Mouse (Mus musculus) heart, adult 18-20 months (tissue): ENCODE measurements at regions not wholly inside any gene's neighbourhood (a gene's known extent, or its start where the extent isn't known, plus 50 kb on each side); places are given as distances from the start of the nearest gene placed in this dataset.
A peak's percentile ranks its signal among the peaks of the same experiment; 100 is the strongest.

Experiments used
- DNase-seq, 2 experiments: peaks; one replicate each; pipeline ENCODE4 v3.0.0; 2021 to 2022; ENCODE audit warnings: mixed read lengths in 1 of 2

DNA sequence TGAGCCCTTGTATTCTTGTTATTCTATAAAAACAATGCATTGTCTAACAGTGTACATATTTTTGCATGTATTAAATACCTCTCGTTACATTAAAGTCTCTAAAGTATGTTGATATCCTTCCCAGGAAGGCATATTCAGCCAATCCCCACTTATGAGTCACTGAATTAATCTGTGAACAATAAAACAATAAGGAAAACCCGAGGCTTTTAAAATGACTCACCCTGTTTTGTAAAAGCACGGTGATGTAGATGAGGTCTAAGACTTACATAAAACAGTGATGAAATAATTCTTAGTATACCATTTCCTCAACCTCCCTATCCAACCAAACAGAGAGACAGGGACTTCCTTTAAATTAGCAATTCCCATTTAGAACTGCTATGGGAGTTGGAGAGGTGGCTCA is 95.8 kb downstream of the Asb7 start:
- DNase-seq: no peak

DNA sequence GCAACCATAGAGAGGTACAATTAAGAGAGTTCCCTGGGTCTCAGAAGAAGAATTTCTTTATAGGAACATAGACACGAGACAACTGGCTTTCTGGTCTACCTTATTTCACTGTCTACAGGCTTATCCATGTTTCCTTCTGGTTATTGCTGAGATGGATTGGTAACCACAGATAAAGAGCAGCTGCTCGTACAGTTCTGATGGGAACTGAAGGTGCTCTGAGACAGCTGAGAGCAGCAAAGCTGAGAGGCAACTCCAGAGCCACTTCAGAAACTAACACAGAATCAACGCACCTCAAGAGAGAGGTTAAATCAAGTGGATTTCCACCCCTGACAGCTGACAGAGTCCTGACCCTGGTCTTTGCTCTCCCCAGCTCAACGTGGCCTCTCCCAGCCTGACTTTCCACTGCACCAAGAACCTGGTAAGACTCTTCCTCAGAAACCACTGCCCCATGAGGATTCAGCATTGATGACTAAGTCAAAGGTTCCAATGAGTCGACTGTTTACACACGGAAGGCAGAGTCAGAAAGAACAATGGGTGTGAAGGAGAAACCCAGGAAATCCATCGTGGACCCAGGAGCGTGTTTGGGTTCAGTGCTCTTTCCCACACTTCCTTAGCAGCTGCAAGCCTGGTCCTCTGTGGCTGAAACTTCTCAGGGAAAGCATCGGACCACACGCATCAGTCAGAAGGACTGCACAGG is 97.7 kb downstream of the Asb7 start:
- no peak for DNase-seq

DNA sequence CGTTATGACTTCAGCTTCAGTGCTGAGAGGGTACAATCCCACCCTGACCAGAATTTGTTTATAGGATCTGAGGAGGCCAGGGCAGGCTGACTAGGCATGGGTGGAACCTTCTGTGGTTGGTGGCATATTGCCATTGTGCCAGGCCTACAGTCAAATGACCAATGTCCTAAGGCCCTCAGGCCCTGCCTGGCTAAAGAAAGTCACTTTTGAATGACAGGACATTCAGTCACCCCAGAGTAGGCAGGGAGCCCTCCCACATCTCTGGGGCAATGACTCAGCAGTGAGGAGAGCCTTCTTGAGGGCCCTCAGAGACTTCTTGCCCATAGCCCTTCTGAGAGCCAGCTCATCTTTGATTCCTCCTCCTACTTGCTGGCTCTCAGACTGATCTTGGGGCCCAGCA is 102.9 kb downstream of the Asb7 start:
- DNase-seq: no peak

DNA sequence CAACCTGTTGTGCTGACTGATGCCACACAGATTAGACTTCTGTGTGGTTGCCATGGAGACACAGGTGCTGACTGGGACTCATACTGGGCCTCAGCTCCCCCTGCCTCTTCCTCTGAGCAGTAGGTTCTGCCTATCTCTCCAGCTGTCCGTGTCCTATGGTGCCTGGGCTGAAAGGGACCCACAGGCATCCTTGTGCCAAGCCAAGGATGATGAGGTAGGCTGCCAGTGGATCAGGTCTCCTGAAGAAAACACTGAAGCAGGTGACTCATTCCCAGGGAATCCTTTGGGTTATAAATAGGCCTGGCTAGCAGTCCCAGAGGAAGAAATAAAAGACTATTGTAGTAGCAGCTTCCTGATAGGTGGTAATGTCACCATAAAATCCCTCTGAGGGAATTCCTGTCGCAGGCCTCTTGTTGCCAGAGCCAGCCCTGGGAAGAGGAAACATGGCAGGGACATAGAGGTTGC is 108.7 kb downstream of the Asb7 start:
- no peak for DNase-seq

DNA sequence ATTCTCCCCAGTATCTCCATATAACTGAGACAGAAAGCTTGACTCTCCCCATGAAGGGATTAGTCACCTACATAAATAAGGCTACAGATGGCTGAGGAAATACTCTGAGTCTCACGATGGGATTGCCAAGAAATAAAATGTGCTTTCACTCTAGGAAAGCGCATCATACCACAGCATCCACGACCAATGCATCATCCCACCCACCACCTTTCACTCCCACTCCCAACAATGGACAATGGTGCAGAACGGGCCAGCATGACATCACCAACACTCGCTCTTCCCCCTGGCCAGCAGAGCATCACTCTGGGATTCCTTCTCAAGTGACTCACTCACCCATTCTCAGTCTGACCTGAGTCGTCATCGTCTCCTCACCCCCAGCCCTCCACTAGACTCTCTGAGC is 113.1 kb downstream of the Asb7 start:
- DNase-seq: no peak

DNA sequence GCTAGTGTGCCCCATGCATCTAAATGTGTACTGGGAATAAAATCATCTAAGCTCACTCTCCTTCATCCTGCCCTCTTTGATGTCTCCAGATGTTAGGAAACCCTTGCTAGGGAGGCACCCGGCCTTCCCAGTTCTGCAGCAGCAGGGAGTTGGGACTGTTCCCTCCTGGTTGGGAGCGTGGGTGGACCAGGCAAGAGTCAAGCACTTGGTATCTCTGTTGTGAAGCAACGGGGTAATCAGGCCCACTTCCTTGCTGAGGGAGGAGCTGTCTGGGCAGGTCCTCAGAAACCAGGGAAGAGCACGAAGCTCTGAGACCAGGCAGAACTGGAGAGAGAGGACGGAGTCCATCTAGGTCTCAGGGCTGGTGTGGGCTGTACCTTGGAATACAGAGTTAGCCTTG is 117.9 kb downstream of the Asb7 start:
- peak in 1 of 2 experiments; percentile 41 for DNase-seq

DNA sequence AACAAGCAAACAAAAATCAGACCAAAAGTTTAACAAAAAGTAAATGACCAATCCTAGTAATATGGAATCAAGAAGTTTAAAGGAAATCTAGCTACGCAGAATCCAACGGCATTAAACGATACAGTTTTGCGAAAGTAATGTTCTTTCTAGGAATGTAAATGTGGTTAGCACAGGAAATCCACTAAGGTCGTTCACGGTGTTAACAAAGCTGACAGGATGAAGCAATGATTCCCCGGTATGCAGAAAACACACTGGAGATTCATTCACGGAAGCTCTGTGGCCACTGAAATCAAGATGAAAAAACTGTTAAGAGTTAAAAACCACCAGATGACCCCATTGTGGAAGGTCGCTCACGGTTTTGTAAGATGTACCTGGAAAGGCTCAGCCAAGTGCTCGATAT is 120.4 kb upstream of the Aldh1a3 start:
- DNase-seq: no peak

DNA sequence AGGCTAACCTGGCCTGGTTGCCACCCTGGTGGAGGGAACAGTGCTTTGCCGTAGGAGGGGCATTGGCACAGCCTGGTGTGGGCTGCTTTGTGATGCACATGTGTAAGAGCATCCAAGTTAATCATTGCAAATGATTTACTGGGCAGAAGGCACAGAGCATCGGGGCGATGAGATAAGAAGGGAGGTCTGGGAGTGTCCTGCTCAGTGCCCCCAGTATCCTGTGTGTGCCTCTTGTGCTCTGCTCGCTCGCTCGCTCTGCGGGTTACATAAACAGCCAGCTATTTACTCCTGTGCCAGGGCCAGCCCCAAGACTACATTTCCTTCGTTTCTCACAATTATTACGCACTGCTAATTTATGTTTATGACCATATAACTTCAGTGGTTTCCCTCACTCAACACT is 117.9 kb upstream of the Aldh1a3 start:
- no peak for DNase-seq

DNA sequence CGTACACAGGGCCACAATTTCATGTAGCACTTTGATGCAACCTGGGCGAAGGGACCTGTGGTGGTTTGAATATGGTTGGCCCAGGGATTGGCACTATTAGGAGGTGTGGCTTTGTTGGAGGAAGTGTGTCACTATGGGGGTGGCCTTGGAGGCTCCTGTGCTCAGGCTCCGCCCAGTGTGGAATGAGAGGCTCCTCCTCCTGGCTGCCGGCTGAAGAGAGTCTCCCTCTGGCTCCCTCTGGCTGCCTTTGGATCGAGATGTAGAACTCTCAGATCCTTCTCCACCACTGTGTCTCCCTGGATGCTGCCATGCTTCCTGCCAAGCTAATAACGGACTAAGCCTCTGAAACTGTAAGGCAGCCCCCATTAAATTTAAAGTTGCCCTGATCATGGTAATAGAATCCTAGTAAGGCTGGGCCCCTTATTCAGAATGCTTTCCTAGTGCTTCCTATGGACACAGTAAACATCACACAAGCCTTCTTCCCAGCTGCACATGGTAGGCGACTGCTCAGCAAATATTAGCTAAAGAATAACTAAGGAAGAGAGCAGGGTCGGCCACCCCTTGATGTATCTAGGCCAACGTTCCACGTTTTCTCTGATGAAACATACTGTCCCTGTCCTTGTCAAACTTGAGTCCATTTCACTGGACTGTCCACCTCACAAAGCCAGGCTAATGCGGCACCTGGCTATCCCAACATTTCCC is 117.2 kb upstream of the Aldh1a3 start:
- DNase-seq: no peak

DNA sequence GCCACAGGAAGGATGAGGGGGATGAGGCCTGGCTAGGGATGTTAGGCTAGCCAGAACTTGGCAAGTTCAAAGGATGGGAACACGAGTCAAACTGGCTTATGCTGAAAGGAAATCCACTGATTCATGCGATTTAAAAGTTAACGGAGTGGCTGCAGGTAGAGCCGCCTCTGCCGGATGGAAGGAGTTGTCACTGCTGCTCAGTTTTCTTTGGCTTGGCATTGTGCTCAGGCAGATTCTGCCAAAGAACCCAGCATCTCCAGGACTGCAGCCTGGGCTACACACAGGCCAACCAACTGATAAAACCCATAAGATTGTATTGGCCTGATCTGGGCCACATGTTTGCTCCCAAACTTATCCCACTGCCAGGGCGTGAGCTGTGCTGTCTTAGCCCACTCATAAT is 105.3 kb upstream of the Aldh1a3 start:
- DNase-seq: no peak

DNA sequence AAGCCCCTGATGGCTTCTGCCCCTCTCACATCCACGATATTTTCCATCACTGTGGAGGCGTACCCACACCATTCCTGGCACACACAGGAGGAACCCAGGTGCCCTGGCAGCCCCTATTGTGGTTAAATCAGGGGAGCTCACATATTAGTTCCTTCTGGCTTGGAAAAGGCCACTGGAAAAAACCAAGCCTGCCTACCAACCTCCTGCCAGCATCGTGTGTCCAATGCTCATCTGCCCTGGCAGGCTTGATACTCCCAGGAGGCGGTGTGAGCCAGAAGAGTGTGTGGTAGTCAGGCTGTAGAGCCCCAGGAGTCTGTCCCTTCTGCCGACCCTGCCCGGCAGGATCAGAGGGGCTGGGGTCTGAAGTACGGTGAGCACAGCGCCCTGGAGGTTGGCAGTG is 104.7 kb upstream of the Aldh1a3 start:
- no peak for DNase-seq

DNA sequence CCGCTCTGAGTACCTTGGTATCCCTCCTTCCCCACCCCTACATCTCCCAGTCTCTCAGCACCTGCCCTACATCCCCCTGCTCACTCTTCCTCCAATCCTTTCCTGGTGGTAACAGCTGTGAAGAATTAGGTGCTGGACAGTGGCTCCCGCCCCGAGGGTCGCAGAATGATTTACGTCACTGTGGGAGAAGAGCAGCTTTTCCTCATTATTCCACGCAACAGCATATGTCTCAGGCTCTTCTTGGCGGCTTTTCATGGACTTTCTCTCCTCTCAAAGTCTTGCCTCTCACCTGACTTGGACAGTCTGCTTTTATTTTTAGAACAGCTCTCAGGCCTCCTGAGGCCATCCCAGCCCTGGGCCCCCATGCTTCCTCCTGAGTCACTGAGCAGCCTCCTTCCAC is 103.8 kb upstream of the Aldh1a3 start:
- no peak for DNase-seq

DNA sequence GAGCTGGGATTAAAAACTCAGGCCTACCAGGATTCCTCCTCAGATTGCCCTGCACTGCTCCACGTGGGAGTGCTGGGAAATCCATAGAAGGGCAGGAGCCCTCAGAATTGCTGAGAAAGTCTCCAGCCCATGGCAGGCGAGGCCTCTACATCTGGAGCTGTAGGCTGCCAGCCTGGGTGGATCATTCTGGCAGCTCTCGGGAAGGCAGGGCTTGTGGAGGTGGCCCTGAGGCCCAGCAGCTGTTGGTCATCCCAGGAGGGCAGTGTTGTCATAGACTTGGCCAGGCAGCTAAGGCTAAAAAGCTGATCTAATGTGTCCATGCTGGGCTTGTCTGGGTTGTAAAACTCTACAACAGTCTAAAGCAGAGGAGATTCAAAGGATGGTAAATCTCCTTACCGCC is 101.6 kb upstream of the Aldh1a3 start:
- peak; percentile 72 to 81 for DNase-seq

DNA sequence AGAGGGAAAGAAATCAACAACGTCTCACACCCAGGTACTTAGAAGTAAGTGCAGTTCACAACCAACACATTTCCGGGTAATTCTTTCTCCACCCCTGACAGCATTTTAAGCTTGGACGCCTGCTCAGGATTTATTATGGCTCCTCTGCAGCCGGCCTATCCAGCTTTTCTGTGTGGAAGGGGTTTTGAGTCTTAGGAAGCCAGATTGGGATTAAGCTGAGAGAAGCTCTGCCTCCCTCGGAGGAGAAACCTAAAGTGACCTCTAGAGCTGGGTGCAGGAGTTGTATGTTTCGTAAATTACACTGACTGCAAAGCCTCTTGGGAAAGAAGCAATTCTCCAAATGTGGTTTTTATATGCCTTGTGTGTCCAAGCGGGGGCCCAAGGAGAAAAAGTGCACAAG is 96.6 kb upstream of the Aldh1a3 start:
- no peak for DNase-seq

DNA sequence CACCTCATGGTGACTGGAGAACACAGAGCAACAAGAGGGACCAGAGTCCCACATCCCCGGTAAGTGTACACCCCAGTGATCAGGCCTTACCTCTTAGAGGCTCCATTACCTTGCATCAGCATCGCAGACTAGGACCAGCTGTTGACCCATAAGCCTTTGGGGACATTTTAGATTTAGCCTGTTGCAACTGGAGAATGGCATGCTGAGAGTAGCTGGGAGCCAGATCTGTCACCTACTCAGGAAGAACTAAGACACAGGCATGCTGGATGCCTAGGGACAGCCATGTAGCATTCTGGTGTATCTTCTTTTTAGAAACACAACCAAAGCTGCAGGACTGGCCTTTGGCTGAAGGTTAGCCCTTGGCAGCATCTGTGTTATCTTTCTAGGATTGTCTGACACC is 94.2 kb upstream of the Aldh1a3 start:
- no peak for DNase-seq

DNA sequence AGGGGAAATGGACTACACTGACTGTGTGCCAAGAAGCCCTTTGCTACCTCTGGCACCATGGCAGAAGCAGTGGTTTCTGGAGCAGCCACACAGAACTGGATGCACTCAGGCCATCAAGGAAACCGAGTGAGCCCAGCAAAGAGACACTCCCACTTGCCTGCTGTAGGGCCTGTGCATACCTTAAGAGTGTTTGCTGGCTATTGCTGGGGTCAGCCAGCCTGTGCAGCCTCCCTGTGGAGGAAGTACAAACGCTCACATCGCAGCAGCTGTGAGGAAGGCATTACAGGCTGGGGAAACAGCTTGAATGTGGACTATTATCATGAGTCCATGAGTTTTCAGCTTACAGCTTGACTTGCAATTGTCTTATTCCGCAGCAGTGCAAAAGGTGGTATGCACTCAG is 88.8 kb upstream of the Aldh1a3 start:
- DNase-seq: no peak

DNA sequence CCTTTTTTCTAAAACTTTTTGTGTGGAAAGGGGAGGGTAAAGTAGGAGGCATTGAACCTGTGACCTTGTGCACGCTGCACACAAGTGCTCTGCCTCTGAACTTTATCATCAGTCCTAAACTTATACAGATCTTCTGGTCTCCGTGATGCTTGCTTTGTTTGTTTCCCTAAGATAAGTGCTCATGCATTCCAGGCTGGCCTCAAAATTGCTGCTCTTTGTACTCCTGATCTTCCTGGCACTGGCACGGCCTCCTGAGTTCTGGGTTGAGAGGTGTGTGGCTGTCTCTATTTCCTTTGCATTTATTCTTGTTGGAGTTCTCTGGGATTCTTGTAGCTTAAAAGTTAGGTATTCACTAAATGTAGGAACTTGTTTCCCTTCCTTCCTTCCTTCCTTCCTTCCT is 86.1 kb upstream of the Aldh1a3 start:
- DNase-seq: no peak

DNA sequence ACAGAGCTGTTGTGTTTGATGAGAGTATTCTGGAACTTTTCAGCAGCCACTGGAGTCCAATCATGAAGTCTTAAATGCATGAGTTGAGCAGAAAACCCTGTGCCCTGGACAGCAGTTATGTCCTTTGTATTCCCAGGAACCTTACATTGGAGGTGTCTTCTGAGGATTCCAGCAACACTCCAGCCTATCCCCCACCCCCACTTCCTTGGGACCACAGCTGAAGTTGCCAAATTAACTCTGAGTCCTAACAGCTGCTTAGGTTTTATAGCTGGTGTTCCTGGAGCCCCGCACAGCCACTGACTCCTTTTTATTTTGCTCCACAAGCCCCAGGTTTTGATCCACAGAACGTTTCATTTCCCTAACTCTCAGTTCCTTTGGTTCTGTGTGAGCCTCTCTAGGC is 78.4 kb upstream of the Aldh1a3 start:
- no peak for DNase-seq

DNA sequence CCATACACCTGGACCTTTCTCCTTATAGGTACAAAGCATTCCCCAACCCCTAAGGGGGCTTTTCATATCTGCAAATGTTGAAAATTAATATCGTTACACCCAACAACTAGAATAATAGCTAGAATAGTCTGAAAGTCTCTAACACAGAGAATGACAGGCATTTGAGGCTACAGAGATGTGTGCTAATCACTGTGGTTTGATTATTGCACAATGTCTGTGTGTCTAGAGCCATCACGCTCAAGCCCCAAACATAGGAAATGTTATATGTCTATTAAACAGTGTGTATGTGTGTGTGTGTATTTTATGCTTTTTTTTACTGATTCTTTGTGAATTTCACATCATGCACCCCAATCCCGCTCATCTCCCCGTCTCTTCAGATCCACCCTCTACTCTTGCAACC is 77.2 kb upstream of the Aldh1a3 start:
- no peak for DNase-seq

DNA sequence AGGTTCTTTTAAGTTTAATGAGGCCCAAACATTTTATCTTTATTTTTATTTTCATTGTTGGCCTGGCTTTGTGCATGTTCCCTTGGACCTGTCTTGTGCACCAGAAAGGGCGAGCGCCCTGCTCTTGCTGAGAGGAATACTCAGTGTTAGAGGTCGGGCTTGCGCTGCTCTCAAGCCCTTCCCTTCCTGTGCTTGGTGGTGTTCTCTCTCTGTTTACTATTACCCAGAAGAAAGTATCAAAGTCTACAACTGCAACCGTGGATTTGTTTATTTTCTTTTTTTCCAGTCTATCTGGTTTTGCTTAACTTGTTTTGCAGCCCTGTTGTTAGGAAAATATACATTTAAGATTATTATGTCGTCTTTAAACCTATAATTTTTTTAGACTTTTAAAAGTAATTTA is 74.1 kb upstream of the Aldh1a3 start:
- DNase-seq: no peak

DNA sequence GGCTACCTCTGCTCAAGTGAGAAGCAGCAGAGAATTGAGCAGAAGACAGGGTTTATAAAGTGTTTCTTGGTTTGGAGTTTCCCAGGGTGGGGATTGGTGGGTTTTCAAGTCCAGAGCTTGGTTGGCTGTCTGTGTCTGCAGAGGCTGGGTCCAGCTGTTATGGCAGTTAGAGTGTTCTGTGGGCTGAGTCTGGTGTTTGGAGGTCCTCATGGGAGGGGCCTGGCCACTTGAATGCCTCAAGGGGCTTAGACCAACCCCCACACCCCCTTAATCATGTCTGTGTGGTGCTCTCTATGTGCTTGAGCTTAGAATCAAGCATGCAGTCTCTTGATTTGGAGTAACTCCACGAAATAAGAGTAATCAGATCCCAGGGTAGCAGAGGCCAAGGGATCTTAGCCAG is 70.2 kb upstream of the Aldh1a3 start:
- peak in 1 of 2 experiments; percentile 11 for DNase-seq

DNA sequence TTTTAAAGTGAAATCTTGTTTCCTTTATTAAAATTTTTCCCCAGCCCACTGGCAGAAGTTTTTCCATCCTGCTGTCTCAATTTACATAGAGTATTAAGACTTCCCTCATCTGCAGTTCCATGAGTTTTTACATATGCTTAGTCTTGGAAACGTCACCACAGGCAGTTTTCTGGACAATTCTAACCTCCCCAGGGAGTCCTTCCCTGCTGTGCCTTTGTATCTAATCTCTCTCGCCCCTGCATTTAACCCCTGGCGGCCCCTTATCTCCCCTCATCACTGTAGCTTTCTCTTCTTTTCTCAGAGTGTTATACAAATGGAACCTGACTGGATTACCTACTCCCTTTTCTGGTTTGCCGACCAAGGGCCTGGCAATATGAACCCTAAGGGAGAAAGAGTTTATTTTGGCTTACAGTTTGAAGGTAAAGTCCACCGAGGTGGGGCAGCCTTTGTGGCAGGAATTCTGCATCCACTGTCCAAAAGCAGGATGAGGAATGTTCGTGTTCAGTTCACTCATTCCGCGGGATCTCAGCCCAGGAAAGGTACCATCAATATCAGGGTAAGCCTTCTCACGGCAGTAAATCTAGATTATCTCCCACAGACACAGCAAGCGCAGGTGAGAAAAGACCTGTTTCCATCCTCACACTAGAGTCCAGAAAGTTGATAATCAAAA is 66.0 kb upstream of the Aldh1a3 start:
- DNase-seq: no peak

DNA sequence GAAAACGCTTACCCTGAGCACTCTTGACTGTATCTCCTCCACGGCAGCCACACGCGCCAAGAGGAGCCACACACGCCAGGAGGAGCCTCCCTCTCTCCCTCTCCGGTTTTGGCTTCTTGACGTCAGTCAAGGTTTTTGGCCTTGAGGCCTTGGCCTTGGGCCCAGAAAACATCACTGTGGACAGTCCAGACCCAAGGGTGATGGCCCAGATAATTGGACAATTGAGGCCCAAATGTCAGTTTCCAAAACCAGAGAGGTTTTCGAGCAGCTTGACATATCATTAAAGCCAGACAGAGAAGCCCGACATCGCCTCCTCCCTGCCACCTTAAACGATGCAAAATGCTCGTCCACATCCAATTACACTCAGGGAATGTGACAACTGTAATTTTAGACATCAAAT is 65.4 kb upstream of the Aldh1a3 start:
- peak; percentile 16 to 21 for DNase-seq

DNA sequence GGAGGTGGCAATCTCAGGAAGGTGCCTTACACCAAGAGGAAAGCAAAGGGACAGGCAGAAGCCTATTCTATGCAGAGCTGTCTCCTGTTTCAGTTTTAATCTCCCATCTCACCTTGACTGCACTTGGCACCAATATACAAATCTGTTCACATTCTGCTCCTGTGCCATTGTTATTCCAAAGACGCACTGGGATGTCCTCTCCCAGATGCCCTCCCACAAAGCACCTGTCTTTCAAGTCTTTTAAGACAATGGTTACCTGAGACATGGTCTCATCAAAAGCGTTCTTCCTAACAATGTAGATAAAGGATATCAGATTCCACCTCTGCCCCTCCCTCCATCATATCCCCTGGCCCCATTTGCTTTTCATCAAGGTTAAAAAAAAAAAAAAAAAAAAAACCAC is 64.2 kb upstream of the Aldh1a3 start:
- DNase-seq: no peak
